Mouse (Mus musculus) erythroblast, adult 5-6 weeks (primary cell): Measurements from ENCODE around the gene Ogfod1. TPM values are rescaled to one million over a fixed set of nuclear protein-coding genes. Genes with fewer than 3 reads are reported as not detected.

Experiments
- ATAC-seq: replicated peaks from 2 replicates; pipeline ENCODE4 v1.8.0; 2016; ENCODE audit warnings: moderate number of reproducible peaks, mild to moderate bottlenecking, moderate TSS enrichment, inconsistent platforms; ENCODE audit not compliant: poor library complexity, low FRiP score, severe bottlenecking
- total RNA-seq, 2 experiments: library from RNA; stranded (forward) in 1 of 2; stranded (reverse) in 1 of 2; fragments of 150-400 nt in 1 of 2; fragments of 200-764, 138-1000 nt in 1 of 2; gene quantifications; 2 replicates each; pipeline versions ENCODE4 v1.2.3 to v1.2.4; 2015 to 2017; ENCODE audit warnings: low replicate concordance in 2 of 2

Ogfod1 gene
- total RNA-seq, 2 experiments from 2014 or later = 1.7 to 2.0 TPM

DNA sequence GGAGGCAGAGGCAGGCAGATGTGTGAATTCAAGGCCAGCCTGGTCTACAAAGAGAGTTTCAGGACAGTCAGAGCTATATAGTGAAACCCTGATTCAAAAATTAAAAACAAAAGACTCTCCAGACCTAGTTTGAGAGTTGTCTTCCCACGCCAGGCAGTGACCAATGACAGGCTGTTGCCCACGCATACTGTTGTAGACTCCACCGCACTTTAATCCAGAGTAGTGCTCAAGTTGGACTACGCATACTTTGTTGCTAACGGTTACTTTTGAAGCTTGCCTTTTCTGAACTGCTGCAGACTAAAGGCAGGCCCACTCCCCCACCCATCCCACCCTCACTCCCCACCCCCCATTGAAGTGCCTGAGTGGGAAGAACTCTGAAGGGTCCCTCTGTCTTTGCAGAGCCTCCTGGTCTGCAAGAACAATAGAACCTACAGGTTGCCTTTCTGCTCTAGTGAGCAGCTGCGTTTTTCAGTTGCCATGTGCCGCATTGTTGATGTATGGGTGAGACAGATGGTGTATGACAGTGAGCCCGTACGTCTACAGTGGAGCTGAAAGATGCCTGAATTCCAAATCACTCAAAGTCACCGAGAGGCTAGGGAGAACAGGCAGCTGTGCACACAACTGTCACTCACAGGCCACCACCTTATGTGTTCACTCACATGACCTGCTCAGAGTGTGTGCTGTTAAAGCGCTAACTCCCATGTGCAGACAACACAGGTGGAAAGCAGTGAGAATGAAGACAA, 29.3 kb downstream of the Ogfod1 start:
- ATAC-seq = no peak

DNA sequence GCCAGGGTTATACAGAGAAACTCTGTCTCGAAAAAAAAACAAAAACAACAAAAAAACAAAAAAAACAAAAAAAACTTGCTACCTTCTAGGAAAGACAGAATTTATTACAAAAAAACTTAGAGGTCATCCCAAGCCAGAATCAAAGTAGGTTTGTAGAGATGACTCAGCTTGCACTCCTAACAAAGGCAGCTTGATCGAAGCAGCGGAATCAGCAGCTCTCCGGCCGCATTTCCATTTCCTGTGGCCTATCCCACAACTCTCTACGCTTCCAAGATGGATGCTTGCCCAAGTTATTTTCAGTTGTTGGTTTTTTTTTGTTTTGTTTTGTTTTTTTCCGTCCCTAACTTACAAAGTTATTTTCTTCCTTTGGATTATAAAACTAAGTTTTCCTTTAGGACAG, 31.8 kb downstream of the Ogfod1 start:
- ATAC-seq = no peak

DNA sequence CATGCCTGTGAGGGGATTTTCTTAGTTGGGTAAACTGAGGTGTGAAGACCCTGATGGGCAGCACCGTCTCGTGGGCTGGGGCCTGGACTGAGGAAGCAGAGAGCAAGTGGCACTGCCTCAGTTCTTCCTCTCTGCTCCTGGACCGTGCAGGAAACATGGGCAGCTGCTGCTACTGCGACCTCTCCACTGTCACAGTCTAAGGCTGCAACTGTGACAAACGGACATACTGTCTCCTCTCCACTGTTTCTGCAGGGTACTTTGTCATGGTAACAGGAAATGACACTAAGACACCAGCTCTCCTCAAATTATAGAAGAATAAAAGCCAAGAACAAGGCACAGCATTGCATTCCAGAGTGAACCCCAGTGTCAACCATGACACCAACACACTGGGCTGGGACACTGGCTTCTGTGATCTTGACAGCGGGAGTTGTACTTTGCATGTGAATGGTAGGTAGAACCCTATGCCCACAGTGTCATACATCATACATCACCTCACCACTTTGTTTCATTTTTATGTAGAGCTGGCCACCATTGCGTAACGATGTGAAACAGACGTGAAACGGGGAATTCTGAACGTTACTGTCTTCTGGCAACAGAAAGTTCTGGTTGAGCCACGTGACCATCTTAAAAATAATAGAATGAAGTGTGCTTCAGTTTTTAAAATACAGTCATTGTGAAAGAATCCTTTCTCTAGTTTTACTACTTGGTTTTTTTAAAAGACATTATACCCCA, 39.6 kb downstream of the Ogfod1 start:
- ATAC-seq = no peak

DNA sequence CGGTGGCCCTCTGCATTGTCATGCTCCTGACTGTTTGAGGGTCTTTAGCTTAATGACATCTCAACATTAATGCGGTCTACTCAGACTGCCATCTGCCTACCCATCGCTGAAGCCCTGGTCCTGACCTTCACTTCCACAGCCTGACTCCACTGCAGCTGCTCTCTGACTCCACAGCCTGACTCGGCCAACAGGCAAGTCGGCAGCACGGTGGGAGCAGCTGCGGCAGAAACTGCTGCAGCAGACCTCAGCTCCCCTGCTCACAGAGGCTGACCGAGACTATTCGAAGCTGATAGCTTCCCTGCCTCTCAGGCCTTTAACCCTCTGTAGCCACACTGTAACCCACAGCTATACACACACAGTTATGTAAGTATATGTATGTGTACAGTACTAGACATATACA, 51.0 kb downstream of the Ogfod1 start:
- no peak for ATAC-seq

DNA sequence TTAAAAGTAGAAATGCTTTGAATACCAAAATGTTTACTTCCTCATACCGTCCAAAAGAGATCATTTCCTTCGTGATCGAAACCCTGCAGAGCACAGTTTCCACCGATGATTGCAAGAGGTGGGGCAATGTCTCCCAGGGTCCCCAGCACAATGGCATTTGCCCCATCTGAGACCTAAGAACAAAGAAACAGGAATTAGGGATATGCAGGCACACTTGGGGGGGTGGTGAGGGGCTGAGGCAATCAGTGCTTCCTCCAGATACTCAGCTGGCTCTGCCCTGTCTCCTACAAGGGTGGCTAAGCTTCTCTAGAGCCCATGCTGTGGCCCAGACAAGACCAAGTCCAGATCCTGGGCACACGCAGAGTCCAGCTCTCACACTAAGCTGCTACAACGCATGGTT, 52.7 kb downstream of the Ogfod1 start:
- ATAC-seq = no peak

DNA sequence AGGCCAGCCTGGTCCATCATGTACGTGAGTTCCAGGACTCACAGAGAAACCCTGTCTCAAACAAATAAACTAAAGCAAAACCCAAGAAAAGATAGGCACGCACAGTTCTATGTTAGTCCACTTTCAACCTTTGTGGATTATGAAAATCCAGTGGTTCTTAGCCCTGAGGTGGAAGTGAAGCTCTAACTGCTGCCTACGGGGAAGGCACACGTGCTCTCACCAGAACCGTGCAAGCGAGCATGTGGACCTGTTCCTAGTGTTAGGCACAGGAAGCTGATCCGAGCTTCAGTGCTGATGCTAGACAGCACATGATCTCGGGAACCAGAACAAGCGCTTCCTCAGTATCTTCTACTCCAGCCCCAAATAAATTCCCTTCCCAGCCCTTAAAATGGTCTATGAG, 55.9 kb downstream of the Ogfod1 start:
- ATAC-seq = no peak

DNA sequence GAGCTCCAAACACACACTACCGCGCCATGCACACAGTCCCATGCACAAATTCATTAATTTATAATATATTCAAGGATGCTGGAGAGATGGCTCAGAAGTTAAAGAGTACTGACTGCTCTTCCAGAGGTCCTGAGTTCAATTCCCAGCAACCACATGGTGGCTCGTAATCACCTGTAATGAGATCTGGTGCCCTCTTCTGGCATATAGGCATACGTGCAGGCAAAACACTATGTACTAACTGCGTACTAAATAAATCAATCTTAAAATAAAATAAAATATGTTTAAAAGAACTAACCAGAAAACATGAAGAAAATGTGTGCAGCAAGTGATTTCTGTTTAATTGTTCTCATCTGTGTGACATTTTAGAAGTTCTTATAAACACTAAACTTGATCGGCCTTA, 57.3 kb downstream of the Ogfod1 start:
- no peak for ATAC-seq

DNA sequence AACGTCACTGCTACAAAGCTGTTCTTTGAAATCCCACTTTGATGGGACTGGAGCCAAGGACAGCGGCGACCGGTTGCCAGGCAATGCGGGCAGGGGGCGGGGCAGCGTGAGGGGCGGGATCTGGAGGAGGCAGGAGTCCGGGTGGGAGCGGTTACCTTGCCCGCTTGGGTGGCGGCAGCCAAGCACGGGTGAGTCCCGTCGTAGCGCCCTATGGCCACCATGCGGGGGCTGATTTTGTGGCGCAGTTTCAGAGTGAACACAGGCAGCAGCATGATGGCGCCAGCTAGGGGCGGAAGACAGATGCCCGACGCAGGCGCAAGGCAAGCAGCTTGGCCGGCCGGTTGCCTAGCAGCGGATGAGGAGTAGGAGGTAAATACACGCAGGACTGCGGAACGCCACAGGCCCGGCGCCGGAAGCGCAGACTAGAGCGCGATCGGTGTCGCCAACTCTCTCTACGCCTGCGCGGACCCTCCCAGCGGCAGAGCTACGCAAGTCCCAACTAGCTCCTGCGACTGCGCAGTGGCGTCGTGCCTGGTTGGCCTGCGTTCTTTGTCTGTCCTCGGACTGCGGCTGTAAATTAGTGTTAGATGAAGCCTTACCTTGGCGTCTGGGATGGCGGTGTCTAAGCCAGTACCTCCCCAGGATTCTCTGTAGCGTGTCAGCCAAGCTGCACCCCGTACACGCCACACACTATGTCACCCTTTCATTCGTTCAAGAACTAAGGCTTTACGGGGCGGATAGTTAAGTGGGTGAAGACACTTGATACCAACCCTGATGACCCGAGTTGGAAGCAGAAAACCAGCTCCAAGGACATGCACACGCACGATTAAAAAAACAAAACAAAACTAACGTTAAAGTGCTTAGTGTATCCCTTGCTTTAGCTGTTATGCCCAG, 61.3 kb downstream of the Ogfod1 start, which contains the start of gene Bbs2:
TSS of gene Bbs2 (minus strand) at position 848 of the 894 bp plus-strand sequence.
- ATAC-seq = peak; percentile 98

DNA sequence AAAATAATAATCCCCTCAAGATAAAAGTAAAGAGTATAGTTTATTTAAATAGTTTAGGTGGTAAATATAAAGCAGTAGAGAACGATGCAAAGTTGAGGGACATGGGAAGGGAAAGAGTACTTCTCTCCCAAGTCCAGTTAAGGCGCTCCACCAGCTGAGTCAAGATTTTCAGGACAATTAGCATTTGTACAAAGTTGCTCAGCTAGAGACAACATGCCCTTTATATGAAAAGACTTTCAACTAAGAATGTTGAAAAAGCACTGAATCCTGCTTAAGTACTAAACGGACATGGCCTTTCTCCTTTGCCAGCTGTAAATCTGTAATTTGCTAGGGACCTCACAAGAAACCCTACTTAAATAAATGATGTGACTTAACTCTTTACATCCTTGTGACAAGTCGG, 62.0 kb downstream of the Ogfod1 start:
- ATAC-seq = no peak

DNA sequence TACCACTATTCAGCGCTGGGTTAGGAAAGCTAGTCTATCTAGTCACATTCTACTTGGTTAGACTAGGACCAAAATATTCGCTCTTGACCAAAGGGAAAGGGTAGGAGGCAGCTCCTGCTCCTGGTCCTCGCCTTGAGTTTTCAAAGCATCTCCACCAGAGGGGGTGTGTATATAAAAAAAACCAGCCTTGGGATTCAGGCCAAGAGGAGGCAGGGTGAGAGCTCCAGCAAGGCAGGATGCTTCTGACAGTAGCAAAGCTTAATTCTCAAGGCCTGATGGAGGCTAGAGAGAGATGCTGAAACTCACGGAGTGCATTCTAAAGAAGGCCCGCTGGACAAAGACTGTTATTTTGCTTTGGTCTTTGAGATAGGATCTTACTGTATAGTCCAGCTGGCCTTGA, 67.1 kb downstream of the Ogfod1 start:
- ATAC-seq = no peak

DNA sequence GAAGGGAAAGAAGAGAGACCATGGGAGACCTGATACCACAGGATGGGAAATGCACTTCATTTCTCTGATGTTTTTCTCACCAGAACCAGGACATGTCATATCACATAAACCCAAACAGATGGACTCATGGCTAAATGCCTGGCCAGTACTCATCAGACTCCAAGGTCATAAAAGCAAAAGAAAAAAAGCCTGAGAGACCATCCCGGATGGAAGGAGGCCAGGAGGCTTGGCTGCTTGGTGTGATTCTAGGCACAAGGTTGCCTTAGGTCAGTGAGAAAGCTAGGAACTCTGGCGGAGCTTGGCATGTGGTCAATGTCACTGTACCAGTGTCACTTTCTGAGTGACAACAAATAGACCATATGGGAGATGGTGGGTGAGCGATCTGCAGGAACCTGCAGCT, 70.9 kb downstream of the Ogfod1 start:
- ATAC-seq = no peak

DNA sequence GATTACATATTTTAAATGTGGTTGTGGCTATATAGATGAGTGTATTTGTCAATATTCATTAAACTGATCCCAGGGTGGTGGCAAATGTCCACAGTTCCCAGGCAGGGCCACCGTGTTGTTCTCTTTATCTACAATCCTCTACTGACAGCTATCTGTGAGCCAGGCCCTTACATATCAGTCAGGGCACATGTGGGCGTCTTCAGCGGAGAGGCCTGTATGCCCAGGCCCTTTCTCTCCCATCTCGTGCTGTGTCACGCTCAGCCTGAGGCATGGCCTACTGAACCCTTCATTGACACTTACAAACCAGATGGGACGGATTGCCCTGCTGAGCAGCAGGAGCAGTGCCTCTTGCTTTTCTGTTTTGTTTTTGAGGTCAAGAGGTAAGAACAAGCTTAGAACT, 72.4 kb downstream of the Ogfod1 start:
- peak; percentile 85 for ATAC-seq

DNA sequence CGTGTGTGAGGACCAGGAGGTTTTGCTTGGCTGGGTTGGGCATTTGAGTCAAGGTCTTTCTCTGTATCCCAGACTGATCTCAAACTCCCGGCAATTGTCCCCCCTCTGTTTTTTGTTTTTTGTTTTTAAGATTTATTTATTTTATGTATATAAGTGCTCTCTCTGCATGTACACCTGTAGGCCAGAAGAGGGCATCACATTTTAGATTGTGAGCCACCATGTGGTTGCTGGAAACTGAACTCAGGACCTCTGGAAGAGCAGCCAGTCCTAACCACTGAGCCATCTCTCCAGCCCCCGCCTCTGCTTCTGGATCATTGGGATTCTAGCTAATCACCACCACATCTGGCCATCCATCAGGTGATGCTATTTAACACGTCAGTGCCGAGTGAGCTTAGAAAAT, 72.8 kb downstream of the Ogfod1 start:
- 0 out of 2 replicates have a peak, but pooled peaks have one; percentile 12 for ATAC-seq

DNA sequence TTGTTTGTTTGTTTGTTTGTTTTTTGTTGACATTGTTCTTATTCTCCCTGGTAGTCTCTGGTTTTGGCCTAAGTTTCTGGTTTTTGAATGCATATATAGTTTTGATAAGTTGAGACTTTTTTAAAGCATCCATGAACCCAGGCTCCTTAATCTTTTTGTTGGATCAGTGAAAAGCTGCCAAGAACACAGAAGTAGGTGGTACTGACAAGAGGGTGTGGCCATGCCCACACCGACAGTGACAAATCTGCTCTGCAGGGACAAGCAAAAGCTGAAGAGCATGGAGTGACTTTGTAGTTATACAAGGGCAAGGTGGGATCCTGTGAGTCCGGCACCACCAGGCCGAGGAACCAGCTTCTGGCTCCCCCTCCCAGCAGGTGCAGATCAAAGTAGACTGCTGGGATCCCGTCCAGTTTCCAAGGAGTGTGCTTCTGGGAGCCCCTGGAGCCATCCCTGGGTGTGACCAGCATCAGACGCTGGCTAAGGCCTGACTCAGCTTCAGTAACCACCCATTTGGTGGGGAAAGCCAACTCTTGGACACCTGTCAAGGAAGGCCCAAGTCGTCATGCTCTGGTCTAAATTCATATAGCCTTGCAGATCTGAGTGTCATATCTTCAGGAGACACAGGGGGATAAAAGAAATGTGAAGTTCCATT, 73.7 kb downstream of the Ogfod1 start:
- ATAC-seq = peak; percentile 54

DNA sequence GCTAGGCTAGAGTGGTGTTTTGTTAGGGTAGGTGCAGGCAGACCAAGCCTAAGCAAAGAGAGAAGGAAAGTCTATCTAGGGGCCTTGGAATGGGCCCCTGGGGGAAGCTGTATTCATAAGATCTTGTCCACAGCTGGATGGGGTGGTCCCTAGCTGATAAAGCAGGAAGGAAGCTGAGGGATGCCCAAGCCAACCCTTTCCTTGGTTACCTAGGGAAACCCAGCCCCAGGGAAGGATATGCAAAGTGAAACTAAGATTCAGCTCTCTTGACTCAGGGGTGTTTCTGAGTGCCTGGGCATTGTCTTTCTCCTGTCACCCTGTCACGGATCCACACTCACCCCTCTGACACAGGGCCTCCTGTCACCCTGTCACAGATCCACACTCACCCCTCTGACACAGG, 76.4 kb downstream of the Ogfod1 start:
- no peak for ATAC-seq

DNA sequence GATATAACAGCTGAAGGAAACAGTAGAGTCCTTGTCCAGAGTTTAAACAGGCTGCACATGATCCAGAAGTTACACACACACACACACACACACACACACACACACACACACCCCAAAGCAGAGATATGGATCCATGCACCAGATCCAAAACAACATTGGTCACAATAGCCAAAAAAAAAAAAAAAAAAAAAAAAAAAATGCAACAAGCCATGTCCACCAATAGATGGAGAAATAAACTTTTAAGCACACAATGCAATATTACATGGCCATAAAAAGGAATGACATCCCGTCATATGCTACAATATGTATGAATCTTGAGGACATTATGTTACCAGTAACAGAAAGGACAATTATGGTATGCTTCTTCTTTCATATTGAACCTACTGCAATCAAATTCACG, 77.0 kb downstream of the Ogfod1 start:
- ATAC-seq = no peak
